Mouse (Mus musculus) lung, adult 2 months (tissue): ENCODE results near the gene Ube2z.
A peak's percentile ranks its signal among the peaks of the same experiment; 100 is the strongest.

Experiments
- CTCF ChIP-seq: fragments of 200-500 bp; IDR thresholded peaks from 2 replicates; pipeline ENCODE4 v1.5.1; 2011; ENCODE audit warnings: mild to moderate bottlenecking, low read length, control low read depth; ENCODE audit not compliant: insufficient read depth
- POLR2A ChIP-seq: fragments of 200-500 bp; IDR thresholded peaks from 2 replicates; pipeline ENCODE4 v1.6.1; 2011; ENCODE audit warnings: low read depth, mild to moderate bottlenecking, control low read depth, low read length, borderline replicate concordance; ENCODE audit errors: extremely low read depth

DNA sequence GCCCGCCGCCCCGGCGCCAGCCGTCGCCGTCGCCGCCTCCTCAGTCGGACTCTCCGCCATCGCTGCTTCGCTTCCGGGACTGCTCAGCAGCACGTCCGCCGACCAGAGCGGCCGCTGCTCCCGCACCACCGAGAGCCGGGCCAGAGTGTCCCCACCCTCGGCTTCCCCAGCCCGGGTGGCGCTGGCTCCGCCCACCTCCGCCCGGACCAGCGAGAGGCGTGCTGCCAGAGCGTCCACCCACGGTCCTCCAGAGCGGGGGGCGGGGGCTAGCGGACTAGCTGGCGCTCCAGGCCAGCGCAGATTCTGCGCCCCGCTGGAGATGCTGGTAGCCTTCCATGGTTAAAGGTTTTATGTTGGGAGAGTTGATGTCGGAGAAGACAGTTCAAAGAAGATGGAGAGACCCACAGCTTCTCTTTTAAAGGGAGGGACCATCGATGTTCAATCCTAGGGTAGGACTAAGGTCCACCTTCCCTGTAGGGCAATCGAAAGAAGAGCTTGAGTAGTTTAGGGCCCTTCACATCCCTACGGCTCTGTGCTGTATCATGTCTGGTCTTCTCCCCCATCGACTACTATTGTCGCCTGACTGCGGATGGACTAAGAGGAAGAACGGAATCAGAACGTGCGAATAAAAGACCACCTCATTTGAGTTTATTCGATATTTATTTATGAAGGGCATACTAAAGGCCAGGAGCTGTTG lies at the start of gene Ube2z:
- no peak for TF ChIP-seq CTCF
- peak; percentile 84 for TF ChIP-seq POLR2A
